Mouse (Mus musculus): ENCODE measurements around the gene Rnf138rt1. TPM values are rescaled to one million over a fixed set of nuclear protein-coding genes. Genes with fewer than 3 reads are reported as not detected.

Rnf138rt1 gene
- polyA plus RNA-seq, 1 experiment from 2014 or later, result not detected

Other genes starting within 250 kb of the Rnf138rt1 start
- 0.53 and 0.96 TPM in 2 replicates for gene Grpr, start 211.7 kb downstream of the Rnf138rt1 start, polyA plus RNA-seq (2015; fragmentation: Nextera tagmentation; extraction: Ambion mirVana)
- 19.4 and 24.2 TPM in 2 replicates for gene Ap1s2, start 147.7 kb upstream of the Rnf138rt1 start, polyA plus RNA-seq (2015; fragmentation: Nextera tagmentation; extraction: Ambion mirVana)
- 48.4 and 56.2 TPM in 2 replicates for gene Zrsr2, start 197.3 kb upstream of the Rnf138rt1 start, polyA plus RNA-seq (2015; fragmentation: Nextera tagmentation; extraction: Ambion mirVana)